Mouse (Mus musculus) limb, embryonic 11.5 days (tissue): Measurements from ENCODE around the gene Tbc1d5. TPM values are rescaled to one million over a fixed set of nuclear protein-coding genes. Genes with fewer than 3 reads are reported as not detected.

Experiments used
- ATAC-seq: fragments of 200-750 bp; cut with Nextera tagmentation; 2 replicates; pipeline ENCODE4 v1.8.0; 2017; ENCODE audit warnings: low read depth; ENCODE audit not compliant: insufficient number of reproducible peaks, low FRiP score, low TSS enrichment
- DNase-seq: peaks from one replicate; pipeline ENCODE4 v3.0.0-alpha.2; 2015; ENCODE audit warnings: low spot score
- H3K27ac ChIP-seq: fragments of 300-500 bp; sonication (generic); replicated peaks from 2 replicates; pipeline ENCODE4 v1.5.1; 2014; ENCODE audit warnings: low read depth, mild to moderate bottlenecking, low read length
- H3K27me3 ChIP-seq: fragments of 300-500 bp; sonication (generic); 2 replicates; pipeline ENCODE4 v1.6.1; 2014; ENCODE audit warnings: mild to moderate bottlenecking, low read length, mixed read lengths; ENCODE audit not compliant: control insufficient read depth, insufficient read depth
- H3K36me3 ChIP-seq: fragments of 300-500 bp; sonication (generic); 2 replicates; pipeline ENCODE4 v1.6.1; 2014; ENCODE audit warnings: mild to moderate bottlenecking, low read length, moderate library complexity, mixed read lengths; ENCODE audit not compliant: control insufficient read depth, insufficient read depth
- H3K4me1 ChIP-seq: fragments of 300-500 bp; sonication (generic); 2 replicates; pipeline ENCODE4 v1.6.1; 2014; ENCODE audit warnings: low read length, mixed read lengths; ENCODE audit not compliant: control insufficient read depth, insufficient read depth
- H3K4me2 ChIP-seq: fragments of 300-500 bp; sonication (generic); 2 replicates; pipeline ENCODE4 v1.6.1; 2014; ENCODE audit warnings: low read depth, mild to moderate bottlenecking, moderate library complexity; ENCODE audit not compliant: severe bottlenecking
- H3K4me3 ChIP-seq: fragments of 300-500 bp; sonication (generic); 2 replicates; pipeline ENCODE4 v1.5.1; 2014; ENCODE audit warnings: low read depth, low read length
- H3K9ac ChIP-seq: fragments of 300-500 bp; sonication (generic); 2 replicates; pipeline ENCODE4 v1.6.1; 2014; ENCODE audit warnings: mild to moderate bottlenecking, low read length
- H3K9me3 ChIP-seq: fragments of 300-500 bp; sonication (generic); 2 replicates; pipeline ENCODE4 v1.6.1; 2016; ENCODE audit warnings: low read length; ENCODE audit not compliant: control insufficient read depth
- WGBS: fragments of 180-500 bp; shearing (Covaris S2); extraction: QIAGEN DNeasy Blood & Tissue Kit; methylation state at CpG from one replicate; pipeline ENCODE4 v1.1.7; 2014; 5-methylcytosine and 5-hydroxymethylcytosine counted together
- polyA plus RNA-seq: library from polyadenylated mRNA; unstranded; fragments of >200 nt; fragmentation: Nextera tagmentation; extraction: Ambion mirVana; gene quantifications from 2 replicates; pipeline ENCODE4 v1.2.1, GENCODE M21; 2014

The Tbc1d5 gene
- polyA plus RNA-seq, 1 experiment from 2014 or later: 11.0 TPM

GRCm38 (mm10) chr17:50889475-50889874 is 289.7 kb downstream of the Tbc1d5 start:
- H3K9ac ChIP-seq: no peak overlapping the region
- no peak overlapping the region for H3K4me2 ChIP-seq
- H3K27ac ChIP-seq: no peak overlapping the region
- no peaks in the 10 kb centered on the region for H3K4me1 ChIP-seq
- no peaks in the 10 kb centered on the region for H3K27me3 ChIP-seq
- H3K4me3 ChIP-seq: no peak overlapping the region
- DNase-seq (no peak), ATAC-seq (no peak)
- no peaks in the 10 kb centered on the region for H3K36me3 ChIP-seq
- no peaks in the 10 kb centered on the region for H3K9me3 ChIP-seq
- 90% methylated on average over 1 of the region's 1 CpGs for whole genome bisulfite sequencing

- 82% methylated on average over 4 of the region's 4 CpGs for WGBS
- Histone ChIP-seq H3K27me3 (no peaks in the 10 kb centered on the region), H3K36me3 (no peaks in the 10 kb centered on the region), H3K4me3 (no peak overlapping the region), H3K4me1 (no peaks in the 10 kb centered on the region), H3K9ac (no peak overlapping the region), H3K4me2 (no peak overlapping the region), H3K9me3 (no peaks in the 10 kb centered on the region), H3K27ac (no peak overlapping the region)
- ATAC-seq: no peak
- no peak for DNase-seq
These were observed 299.2 kb downstream of the Tbc1d5 start for GRCm38 (mm10) chr17:50879910-50880309.

DNA sequence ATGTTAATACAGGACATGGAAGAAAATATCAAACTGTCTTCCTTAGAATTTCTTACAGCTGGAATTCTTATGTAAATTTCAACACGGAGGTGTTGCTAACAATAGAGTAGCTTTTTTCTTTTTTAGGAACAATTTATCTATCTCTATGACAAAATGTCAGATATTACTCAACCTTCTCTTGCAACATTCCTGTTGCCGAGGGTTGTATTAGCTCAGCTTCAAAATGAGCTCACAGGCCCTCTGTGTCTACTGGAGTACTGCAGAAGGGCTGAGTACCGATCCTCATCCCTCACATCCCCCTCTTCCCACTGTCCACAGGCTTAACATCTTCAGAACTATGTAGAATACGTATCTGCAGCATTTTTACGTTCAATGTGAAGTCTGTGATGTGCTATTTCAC is 302.7 kb downstream of the Tbc1d5 start:
- Histone ChIP-seq H3K4me3 (no peak overlapping the region), H3K27me3 (no peaks in the 10 kb centered on the region), H3K27ac (no peak overlapping the region), H3K9me3 (no peaks in the 10 kb centered on the region), H3K4me1 (no peaks in the 10 kb centered on the region), H3K9ac (no peak overlapping the region), H3K36me3 (no peaks in the 10 kb centered on the region), H3K4me2 (no peak overlapping the region)
- no peak for ATAC-seq
- WGBS: 86% methylated on average over 5 of the region's 5 CpGs
- DNase-seq: no peak

DNA sequence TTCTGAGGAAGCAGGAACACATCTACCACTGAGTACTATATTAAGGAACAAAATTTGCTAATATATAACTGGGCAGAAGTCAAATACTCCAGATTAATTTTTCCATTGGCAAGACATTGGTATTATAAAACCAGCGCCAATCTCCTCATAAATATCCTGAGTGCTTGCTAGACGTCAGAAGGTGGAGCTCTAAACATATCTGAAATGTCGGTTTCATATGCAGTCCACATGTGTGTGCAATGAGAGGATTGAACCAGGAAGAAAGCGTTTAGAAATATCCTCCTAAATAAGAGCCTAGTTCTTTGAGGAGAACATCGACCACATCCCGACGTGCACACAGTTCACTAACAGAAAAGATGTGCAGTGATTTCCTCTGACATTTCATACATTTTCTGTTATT is 305.1 kb downstream of the Tbc1d5 start:
- H3K4me3 ChIP-seq: no peak overlapping the region
- DNase-seq (no peak), ATAC-seq (peak; percentile 54; the same call in 1 of the 2 replicates)
- no peak overlapping the region for H3K4me2 ChIP-seq
- no peaks in the 10 kb centered on the region for H3K9me3 ChIP-seq
- no peaks in the 10 kb centered on the region for H3K27me3 ChIP-seq
- no peaks in the 10 kb centered on the region for H3K36me3 ChIP-seq
- 76% methylated on average over 7 of the region's 7 CpGs for WGBS
- H3K4me1 ChIP-seq: no peaks in the 10 kb centered on the region
- H3K27ac ChIP-seq: no peak overlapping the region
- H3K9ac ChIP-seq: no peak overlapping the region

DNA sequence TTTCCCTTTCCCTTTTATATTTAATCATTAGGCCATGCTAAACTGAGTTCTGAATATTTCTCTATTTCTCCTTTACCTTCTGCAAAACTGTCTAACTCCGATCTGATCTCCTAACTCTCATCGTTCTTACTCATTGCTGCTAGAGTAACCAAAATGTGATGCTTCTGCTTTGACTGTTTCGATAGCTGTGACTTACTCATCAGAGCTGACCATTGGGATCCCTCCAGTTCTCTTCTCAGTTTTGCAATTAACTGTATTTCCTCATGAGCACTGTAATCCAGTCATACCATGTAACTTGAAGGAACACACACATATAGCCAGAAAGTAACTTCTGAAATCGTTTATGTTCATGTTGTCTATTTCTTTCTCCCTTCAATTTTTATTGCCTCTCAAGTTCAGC is 306.6 kb downstream of the Tbc1d5 start:
- Histone ChIP-seq H3K27ac (no peak overlapping the region), H3K4me2 (no peak overlapping the region), H3K27me3 (no peaks in the 10 kb centered on the region), H3K4me1 (no peaks in the 10 kb centered on the region), H3K36me3 (no peaks in the 10 kb centered on the region), H3K9me3 (no peaks in the 10 kb centered on the region), H3K9ac (no peak overlapping the region), H3K4me3 (no peak overlapping the region)
- ATAC-seq: no peak
- no peak for DNase-seq
- WGBS: 92% methylated on average over 4 of the region's 4 CpGs

- H3K27ac ChIP-seq: no peak overlapping the region
- no peaks in the 10 kb centered on the region for H3K9me3 ChIP-seq
- ATAC-seq (no peak), DNase-seq (no peak)
- H3K9ac ChIP-seq: no peak overlapping the region
- H3K36me3 ChIP-seq: no peaks in the 10 kb centered on the region
- H3K27me3 ChIP-seq: no peaks in the 10 kb centered on the region
- 93% methylated on average over 3 of the region's 3 CpGs for WGBS
- H3K4me3 ChIP-seq: no peak overlapping the region
- H3K4me2 ChIP-seq: no peak overlapping the region
- H3K4me1 ChIP-seq: no peaks in the 10 kb centered on the region
These were observed 311.9 kb downstream of the Tbc1d5 start for GRCm38 (mm10) chr17:50867297-50867696.

GRCm38 (mm10) chr17:50864781-50865180 is 314.4 kb downstream of the Tbc1d5 start:
- Histone ChIP-seq H3K4me2 (no peak overlapping the region), H3K9me3 (no peaks in the 10 kb centered on the region), H3K9ac (no peak overlapping the region), H3K27ac (no peak overlapping the region), H3K27me3 (no peaks in the 10 kb centered on the region), H3K36me3 (no peaks in the 10 kb centered on the region), H3K4me3 (no peak overlapping the region), H3K4me1 (no peaks in the 10 kb centered on the region)
- DNase-seq (no peak), ATAC-seq (no peak)
- 78% methylated on average over 1 of the region's 1 CpGs for WGBS

DNA sequence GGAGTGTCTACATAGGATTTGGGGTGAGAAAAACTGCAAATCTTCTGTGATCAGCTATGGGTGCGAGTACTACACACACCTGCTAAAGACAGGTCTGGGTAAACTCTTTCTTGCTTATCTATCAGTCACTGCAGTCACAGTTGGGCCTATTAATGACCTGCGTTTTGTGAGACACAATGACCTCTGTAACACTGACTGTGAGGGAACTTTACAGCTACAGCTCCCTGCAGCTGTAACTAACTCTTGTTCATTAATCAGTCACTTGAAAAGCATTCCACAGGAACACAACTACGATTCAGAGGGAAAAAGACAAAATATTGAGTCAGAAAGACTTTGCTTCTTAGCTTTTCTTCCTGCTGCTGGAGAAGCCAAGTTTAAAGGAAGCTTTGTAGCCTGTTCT is 325.9 kb downstream of the Tbc1d5 start:
- Histone ChIP-seq H3K36me3 (no peaks in the 10 kb centered on the region), H3K9me3 (no peaks in the 10 kb centered on the region), H3K9ac (no peak overlapping the region), H3K27me3 (no peaks in the 10 kb centered on the region), H3K4me3 (no peak overlapping the region), H3K27ac (no peak overlapping the region), H3K4me1 (peaks cover 3% of the 10 kb centered on the region; the same call in 1 of the 2 replicates), H3K4me2 (no peak overlapping the region)
- 12% methylated on average over 3 of the region's 3 CpGs for WGBS
- no peak for ATAC-seq
- no peak for DNase-seq

GRCm38 (mm10) chr17:50851382-50851781 is 327.8 kb downstream of the Tbc1d5 start:
- no peak overlapping the region for H3K4me3 ChIP-seq
- no peaks in the 10 kb centered on the region for H3K9me3 ChIP-seq
- no peak overlapping the region for H3K27ac ChIP-seq
- no peak overlapping the region for H3K4me2 ChIP-seq
- no peaks in the 10 kb centered on the region for H3K27me3 ChIP-seq
- DNase-seq (no peak), ATAC-seq (no peak)
- WGBS: 85% methylated on average over 1 of the region's 1 CpGs
- no peak overlapping the region for H3K9ac ChIP-seq
- H3K36me3 ChIP-seq: no peaks in the 10 kb centered on the region
- H3K4me1 ChIP-seq: peaks cover 3% of the 10 kb centered on the region; the same call in 1 of the 2 replicates
